Mouse (Mus musculus) liver, postnatal 0 days (tissue): ENCODE measurements around the gene Elfn1. TPM values are rescaled to one million over a fixed set of nuclear protein-coding genes. Genes with fewer than 3 reads are reported as not detected.
A peak's percentile ranks its signal among the peaks of the same experiment; 100 is the strongest.

Experiments used
- ATAC-seq: fragments of 200-750 bp; cut with Nextera tagmentation; 2 replicates; pipeline ENCODE4 v1.8.0; 2017; ENCODE audit warnings: mild to moderate bottlenecking, moderate library complexity
- DNase-seq: peaks from one replicate; pipeline ENCODE4 v3.0.0-alpha.2; 2016
- H3K27ac ChIP-seq: fragments of 300-500 bp; sonication (generic); 2 replicates; pipeline ENCODE4 v1.5.1; 2014; ENCODE audit warnings: antibody characterized with exemption, moderate library complexity, mild to moderate bottlenecking, low read depth
- H3K27me3 ChIP-seq: fragments of 300-500 bp; sonication (generic); 2 replicates; pipeline ENCODE4 v1.6.1; 2014; ENCODE audit warnings: low read length, control low read depth, mixed read lengths; ENCODE audit not compliant: insufficient read depth
- H3K36me3 ChIP-seq: fragments of 300-500 bp; sonication (generic); replicated peaks from 2 replicates; pipeline ENCODE4 v1.6.1; 2014; ENCODE audit warnings: mild to moderate bottlenecking, control low read depth, low read length, moderate library complexity, mixed read lengths; ENCODE audit not compliant: insufficient read depth
- H3K4me1 ChIP-seq: fragments of 300-500 bp; sonication (generic); 2 replicates; pipeline ENCODE4 v1.6.1; 2014; ENCODE audit warnings: antibody characterized with exemption, mild to moderate bottlenecking, control low read depth; ENCODE audit not compliant: insufficient read depth
- H3K4me2 ChIP-seq: fragments of 300-500 bp; sonication (generic); 2 replicates; pipeline ENCODE4 v1.6.1; 2014; ENCODE audit warnings: low read depth, mild to moderate bottlenecking, low read length, moderate library complexity, mixed read lengths
- H3K4me3 ChIP-seq: fragments of 300-500 bp; sonication (generic); 2 replicates; pipeline ENCODE4 v1.5.1; 2014; ENCODE audit warnings: low read depth, low read length
- H3K9ac ChIP-seq: fragments of 300-500 bp; sonication (generic); replicated peaks from 2 replicates; pipeline ENCODE4 v1.6.1; 2014; ENCODE audit warnings: mild to moderate bottlenecking, moderate library complexity
- H3K9me3 ChIP-seq: fragments of 300-500 bp; sonication (generic); 2 replicates; pipeline ENCODE4 v1.6.1; 2016; ENCODE audit warnings: mild to moderate bottlenecking, control low read depth, low read length, mixed read lengths
- CTCF ChIP-seq: sonication (generic); IDR thresholded peaks from 2 replicates; pipeline ENCODE4 v1.5.1; 2016; ENCODE audit warnings: antibody characterized with exemption, low read depth
- EP300 ChIP-seq: IDR thresholded peaks from 2 replicates; pipeline ENCODE4 v1.6.1; 2016; ENCODE audit warnings: antibody characterized with exemption, low read depth, mild to moderate bottlenecking
- WGBS: fragments of 180-500 bp; shearing (Covaris S2); extraction: QIAGEN DNeasy Blood & Tissue Kit; methylation state at CpG from one replicate; pipeline ENCODE4 v1.1.7; 2014; ENCODE audit not compliant: insufficient replicate concordance; 5-methylcytosine and 5-hydroxymethylcytosine counted together
- polyA plus RNA-seq: library from polyadenylated mRNA; unstranded; fragments of >200 nt; fragmentation: Nextera tagmentation; extraction: Ambion mirVana; gene quantifications from 2 replicates; pipeline ENCODE4 v1.2.1, GENCODE M21; 2015

Elfn1 gene
- polyA plus RNA-seq = not detected in 2 replicates

- Histone ChIP-seq H3K27ac (no peak within 1 kb of the TSS), H3K4me2 (peak within 1 kb of the TSS; percentile 82), H3K4me1 (peaks cover 27% of the 10 kb centered on the region), H3K4me3 (peak within 1 kb of the TSS; percentile 55), H3K36me3 (no peaks in the 10 kb centered on the region), H3K9ac (peak within 1 kb of the TSS; percentile 30; the same call in 1 of the 2 replicates), H3K27me3 (peaks cover 78% of the 10 kb centered on the region), H3K9me3 (no peaks in the 10 kb centered on the region)
- 2% methylated on average over 33 of the region's 33 CpGs for WGBS
- DNase-seq (no peak), ATAC-seq (no peak)
- no peak for TF ChIP-seq EP300
- no peak for TF ChIP-seq CTCF
Measured at GRCm38 (mm10) chr5:139907714-139908242, at the start of gene Elfn1. TSS of gene Elfn1 (plus strand) at chr5:139907943.

GRCm38 (mm10) chr5:139860328-139861104 is 47.2 kb upstream of the Elfn1 start:
- no peak overlapping the region for H3K4me3 ChIP-seq
- H3K9me3 ChIP-seq = no peaks in the 10 kb centered on the region
- no peaks in the 10 kb centered on the region for H3K36me3 ChIP-seq
- TF ChIP-seq EP300 (no peak), CTCF (no peak)
- H3K4me2 ChIP-seq = no peak overlapping the region
- WGBS = 54% methylated on average over 15 of the region's 15 CpGs
- ATAC-seq = no peak
- H3K4me1 ChIP-seq = no peaks in the 10 kb centered on the region
- no peak overlapping the region for H3K27ac ChIP-seq
- H3K9ac ChIP-seq = no peak overlapping the region
- no peaks in the 10 kb centered on the region for H3K27me3 ChIP-seq
- DNase-seq = no peak

GRCm38 (mm10) chr5:139862759-139863158 is 45.0 kb upstream of the Elfn1 start:
- Histone ChIP-seq H3K9ac (no peak overlapping the region), H3K4me1 (no peaks in the 10 kb centered on the region), H3K27me3 (no peaks in the 10 kb centered on the region), H3K4me3 (no peak overlapping the region), H3K9me3 (no peaks in the 10 kb centered on the region), H3K36me3 (no peaks in the 10 kb centered on the region), H3K27ac (no peak overlapping the region), H3K4me2 (no peak overlapping the region)
- ATAC-seq (no peak), DNase-seq (peak; percentile 27)
- no peak for TF ChIP-seq CTCF
- no peak for TF ChIP-seq EP300
- 32% methylated on average over 4 of the region's 4 CpGs for WGBS

DNA sequence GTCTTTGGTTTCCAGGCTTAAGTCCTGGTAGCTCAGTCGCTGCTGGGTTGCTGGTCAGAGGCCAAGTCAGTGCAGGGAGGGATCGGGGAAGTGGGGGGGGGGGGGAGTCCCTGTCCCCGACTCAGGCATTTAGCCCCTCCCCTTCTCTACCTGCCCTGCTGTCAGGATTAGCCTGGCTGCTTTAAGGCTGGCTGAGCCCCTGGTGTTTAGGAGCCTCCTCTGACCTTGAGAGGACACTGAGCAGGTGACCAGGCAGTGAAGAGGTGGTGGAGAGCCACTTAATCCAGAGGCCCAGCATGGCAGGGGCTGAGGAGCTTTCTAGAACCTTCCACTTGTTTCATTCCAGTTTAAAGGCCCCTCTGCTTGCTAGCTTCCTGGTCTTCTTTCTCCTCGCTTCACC is 36.9 kb upstream of the Elfn1 start:
- Histone ChIP-seq H3K9ac (no peak overlapping the region), H3K4me2 (no peak overlapping the region), H3K27ac (no peak overlapping the region), H3K9me3 (no peaks in the 10 kb centered on the region), H3K4me1 (no peaks in the 10 kb centered on the region), H3K36me3 (no peaks in the 10 kb centered on the region), H3K27me3 (no peaks in the 10 kb centered on the region), H3K4me3 (no peak overlapping the region)
- no peak for TF ChIP-seq EP300
- no peak for TF ChIP-seq CTCF
- 22% methylated on average over 4 of the region's 4 CpGs for WGBS
- ATAC-seq = no peak
- DNase-seq = no peak

DNA sequence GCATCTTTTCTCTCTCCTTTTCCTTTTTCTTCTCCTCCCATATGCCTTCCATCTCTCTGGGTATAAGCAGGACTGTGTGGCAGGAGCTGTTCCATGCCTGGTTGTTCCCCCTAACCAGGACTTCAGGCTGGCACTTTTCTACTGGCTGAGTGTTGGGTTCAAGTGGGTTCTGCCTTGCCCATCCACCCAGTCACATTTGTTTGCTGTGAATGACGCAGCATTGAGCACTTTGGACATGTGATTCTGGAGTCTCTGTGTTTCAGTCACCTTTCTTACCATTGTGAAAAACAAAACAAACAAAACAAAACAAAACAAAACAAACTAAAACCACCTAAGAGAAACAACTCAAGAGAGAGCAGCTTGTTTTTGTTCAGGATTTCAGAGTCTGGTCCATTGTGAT is 36.2 kb upstream of the Elfn1 start:
- DNase-seq = no peak
- WGBS = 65% methylated on average over 1 of the region's 1 CpGs

GRCm38 (mm10) chr5:139877563-139877962 is 30.2 kb upstream of the Elfn1 start:
- Histone ChIP-seq H3K4me2 (no peak overlapping the region), H3K27me3 (no peaks in the 10 kb centered on the region), H3K9me3 (no peaks in the 10 kb centered on the region), H3K4me1 (no peaks in the 10 kb centered on the region), H3K27ac (no peak overlapping the region), H3K9ac (no peak overlapping the region), H3K4me3 (no peak overlapping the region), H3K36me3 (no peaks in the 10 kb centered on the region)
- no peak for TF ChIP-seq EP300
- TF ChIP-seq CTCF = no peak
- DNase-seq = no peak
- WGBS = 51% methylated on average over 7 of the region's 7 CpGs
- no peak for ATAC-seq

More for the DNA sequence above, 36.2 kb upstream of the Elfn1 start:
- TF ChIP-seq CTCF (no peak), EP300 (no peak)
- H3K27me3 ChIP-seq = no peaks in the 10 kb centered on the region
- H3K4me3 ChIP-seq = no peak overlapping the region
- no peaks in the 10 kb centered on the region for H3K9me3 ChIP-seq
- H3K36me3 ChIP-seq = no peaks in the 10 kb centered on the region
- no peak overlapping the region for H3K4me2 ChIP-seq
- H3K4me1 ChIP-seq = no peaks in the 10 kb centered on the region
- no peak for ATAC-seq
- no peak overlapping the region for H3K27ac ChIP-seq
- H3K9ac ChIP-seq = no peak overlapping the region
